Mouse (Mus musculus): Measurements from ENCODE around the gene Hectd2. TPM values are rescaled to one million over a fixed set of nuclear protein-coding genes. Genes with fewer than 3 reads are reported as not detected.

The Hectd2 gene
- polyA plus RNA-seq, 1 experiment from 2014 or later = 1.9 TPM

Other genes starting within 250 kb of the Hectd2 start
- gene Pcgf5, start 206.3 kb upstream of the Hectd2 start, polyA plus RNA-seq (2016; fragmentation: Nextera tagmentation; extraction: Ambion mirVana) = 5.6 and 5.9 TPM in 2 replicates
- 4.0 and 4.3 TPM in 2 replicates for gene Ppp1r3c, start 182.0 kb downstream of the Hectd2 start, polyA plus RNA-seq (2016; fragmentation: Nextera tagmentation; extraction: Ambion mirVana)